Mouse (Mus musculus) liver, embryonic 11.5 days (tissue): ENCODE measurements around the gene Trpc3. TPM values are rescaled to one million over a fixed set of nuclear protein-coding genes. Genes with fewer than 3 reads are reported as not detected.
A peak's percentile ranks its signal among the peaks of the same experiment; 100 is the strongest.

Experiments used
- ATAC-seq: fragments of 200-750 bp; cut with Nextera tagmentation; replicated peaks from 2 replicates; pipeline ENCODE4 v1.8.0; 2017; ENCODE audit warnings: moderate number of reproducible peaks, mild to moderate bottlenecking, moderate TSS enrichment, moderate library complexity; ENCODE audit not compliant: low FRiP score
- DNase-seq: peaks from one replicate; pipeline ENCODE4 v3.0.0-alpha.2; 2017; ENCODE audit warnings: low spot score
- H3K27ac ChIP-seq: fragments of 300-500 bp; sonication (generic); 2 replicates; pipeline ENCODE4 v1.5.1; 2014; ENCODE audit warnings: mild to moderate bottlenecking, low read depth, low read length, control low read depth
- H3K27me3 ChIP-seq: fragments of 300-500 bp; sonication (generic); replicated peaks from 2 replicates; pipeline ENCODE4 v1.6.1; 2014; ENCODE audit warnings: low read length, mixed read lengths; ENCODE audit not compliant: control insufficient read depth, insufficient read depth
- H3K36me3 ChIP-seq: fragments of 300-500 bp; sonication (generic); 2 replicates; pipeline ENCODE4 v1.6.1; 2014; ENCODE audit warnings: mild to moderate bottlenecking, low read length, moderate library complexity, mixed read lengths; ENCODE audit not compliant: control insufficient read depth, insufficient read depth
- H3K4me1 ChIP-seq: fragments of 300-500 bp; sonication (generic); replicated peaks from 2 replicates; pipeline ENCODE4 v1.6.1; 2014; ENCODE audit warnings: low read length, mixed read lengths; ENCODE audit not compliant: control insufficient read depth, insufficient read depth
- H3K4me2 ChIP-seq: fragments of 300-500 bp; sonication (generic); 2 replicates; pipeline ENCODE4 v1.6.1; 2014; ENCODE audit warnings: mild to moderate bottlenecking, control low read depth, moderate library complexity
- H3K4me3 ChIP-seq: fragments of 300-500 bp; sonication (generic); 2 replicates; pipeline ENCODE4 v1.5.1; 2014; ENCODE audit warnings: low read depth, low read length, control low read depth
- H3K9ac ChIP-seq: fragments of 300-500 bp; sonication (generic); 2 replicates; pipeline ENCODE4 v1.6.1; 2014; ENCODE audit warnings: low read depth, low read length, control low read depth
- H3K9me3 ChIP-seq: fragments of 300-500 bp; sonication (generic); 2 replicates; pipeline ENCODE4 v1.6.1; 2016; ENCODE audit warnings: low read length, inconsistent platforms, mixed read lengths; ENCODE audit not compliant: control insufficient read depth
- WGBS: fragments of 180-500 bp; shearing (Covaris S2); extraction: QIAGEN DNeasy Blood & Tissue Kit; methylation state at CpG from one replicate; pipeline ENCODE4 v1.1.7; 2014; 5-methylcytosine and 5-hydroxymethylcytosine counted together
- polyA plus RNA-seq: library from polyadenylated mRNA; unstranded; fragments of >200 nt; fragmentation: Nextera tagmentation; extraction: Ambion mirVana; gene quantifications from 2 replicates; pipeline ENCODE4 v1.2.1, GENCODE M21; 2014

The Trpc3 gene
- polyA plus RNA-seq, result 1.1 and 1.4 TPM in 2 replicates

DNA sequence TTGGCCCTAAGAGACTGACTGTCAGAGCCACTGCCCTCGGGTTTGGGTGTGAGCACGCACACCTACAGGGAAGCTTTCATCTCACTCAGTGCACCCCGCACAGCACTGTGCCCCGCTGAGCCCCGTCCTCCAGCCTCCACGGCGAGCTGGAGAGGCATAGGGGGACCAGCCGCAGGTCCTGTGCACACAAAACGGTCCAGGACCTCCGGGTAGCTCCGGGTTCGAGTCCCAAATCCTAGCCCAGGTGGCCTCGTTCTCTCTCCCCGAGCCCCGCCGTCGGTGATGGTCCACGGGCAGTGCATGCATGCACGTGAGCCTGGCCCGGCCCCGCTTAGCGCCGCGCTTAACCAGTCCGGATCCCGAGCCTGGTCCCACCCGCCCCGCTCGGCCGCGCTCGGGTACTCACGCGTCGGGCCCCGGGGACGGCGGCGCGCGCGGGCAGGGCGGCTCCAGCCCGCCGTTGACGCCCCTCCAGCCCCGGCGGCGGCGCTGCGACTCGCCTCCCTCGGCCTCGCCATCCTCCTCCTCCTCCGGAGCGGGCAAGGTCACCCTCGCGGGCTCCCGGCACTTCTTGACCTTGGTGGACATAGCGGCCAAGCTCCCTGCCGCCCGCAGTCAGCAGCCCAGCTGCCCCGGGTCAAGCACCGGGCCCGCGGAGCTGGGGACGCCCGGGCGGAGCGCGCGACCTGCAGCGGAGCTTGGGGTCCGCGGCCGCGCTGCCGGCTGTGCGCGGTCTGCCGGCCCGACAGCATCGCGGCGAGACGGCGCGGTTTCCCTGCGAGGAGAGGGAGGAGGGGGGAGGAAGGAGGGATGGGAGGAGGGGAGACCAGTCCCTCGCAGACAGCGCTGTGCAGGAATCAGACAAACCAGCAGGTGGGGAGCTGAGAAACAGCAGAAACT lies at the start of gene Trpc3:
Gene Trpc3, minus strand, starts transcription at position 776 of the 900 bp plus-strand sequence.
- ATAC-seq, result peak; percentile 43; the same call in 1 of the 2 replicates
- Histone ChIP-seq H3K9me3 (no peaks in the 10 kb centered on the region), H3K27ac (no peak within 1 kb of the TSS), H3K9ac (0 out of 2 replicates have a peak within 1 kb of the TSS, but pooled peaks have one; percentile 31), H3K4me1 (no peaks in the 10 kb centered on the region), H3K27me3 (peaks cover 29% of the 10 kb centered on the region), H3K4me2 (peak within 1 kb of the TSS; percentile 74), H3K4me3 (peak within 1 kb of the TSS; percentile 56), H3K36me3 (no peaks in the 10 kb centered on the region)
- peak; percentile 49 for DNase-seq
- WGBS, result under 1% methylated on average over 88 of the region's 91 CpGs

DNA sequence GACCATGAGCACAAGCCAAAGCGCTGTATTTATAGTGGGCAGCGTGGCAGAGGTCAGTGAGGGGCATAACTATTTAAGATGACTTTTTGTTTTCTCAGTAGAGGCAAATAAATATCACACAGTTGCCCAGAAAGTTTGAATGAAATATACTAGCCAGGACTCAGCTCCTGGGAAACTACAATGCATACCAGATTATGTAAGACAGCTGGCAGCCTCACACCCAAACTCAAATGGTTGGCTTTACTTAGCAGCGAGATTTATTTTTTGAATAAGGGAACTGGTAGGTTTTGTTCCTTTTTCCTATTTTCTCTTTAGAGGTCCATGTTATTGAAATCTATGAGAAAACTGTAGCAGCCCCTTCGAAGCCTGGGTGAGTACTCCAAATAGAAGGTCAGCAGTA lies 48.1 kb upstream of the Trpc3 start:
- H3K4me2 ChIP-seq, result no peak overlapping the region
- ATAC-seq, result no peak

GRCm38 (mm10) chr3:36733075-36733474 lies 43.1 kb upstream of the Trpc3 start:
- DNase-seq (no peak), ATAC-seq (no peak)
- WGBS, result 85% methylated on average over 4 of the region's 4 CpGs
- Histone ChIP-seq H3K4me1 (no peaks in the 10 kb centered on the region), H3K4me3 (no peak overlapping the region), H3K36me3 (no peaks in the 10 kb centered on the region), H3K4me2 (no peak overlapping the region), H3K9me3 (no peaks in the 10 kb centered on the region), H3K27me3 (no peaks in the 10 kb centered on the region), H3K27ac (no peak overlapping the region), H3K9ac (no peak overlapping the region)

More for the DNA sequence above, 48.1 kb upstream of the Trpc3 start:
- Histone ChIP-seq H3K27me3 (no peaks in the 10 kb centered on the region), H3K4me1 (no peaks in the 10 kb centered on the region), H3K36me3 (no peaks in the 10 kb centered on the region), H3K9ac (no peak overlapping the region), H3K27ac (no peak overlapping the region), H3K4me3 (no peak overlapping the region), H3K9me3 (no peaks in the 10 kb centered on the region)
- WGBS, result 62% methylated on average over 4 of the region's 4 CpGs
- no peak for DNase-seq

DNA sequence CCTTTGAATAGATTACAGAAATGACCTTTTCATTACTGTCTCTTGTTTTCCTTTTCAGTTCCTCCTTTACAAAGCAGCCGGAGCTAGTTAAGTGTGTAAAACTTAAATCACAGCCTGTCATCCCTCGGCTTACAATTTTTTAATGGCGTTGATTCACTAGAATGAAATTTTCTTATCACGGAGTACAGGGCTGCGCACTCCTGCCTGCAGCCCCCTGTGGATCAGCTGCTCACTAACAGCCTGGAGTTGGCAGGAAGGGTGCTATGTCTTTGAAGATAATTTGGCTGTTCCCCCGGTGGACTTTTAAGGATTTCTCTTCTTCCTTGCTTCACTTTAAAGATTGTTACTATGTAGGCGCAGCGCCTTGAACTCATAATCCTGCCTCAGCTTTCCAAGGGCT lies 36.6 kb upstream of the Trpc3 start:
- ATAC-seq (no peak), DNase-seq (no peak)
- Histone ChIP-seq H3K27me3 (no peaks in the 10 kb centered on the region), H3K4me2 (no peak overlapping the region), H3K9ac (no peak overlapping the region), H3K4me3 (no peak overlapping the region), H3K27ac (no peak overlapping the region), H3K4me1 (no peaks in the 10 kb centered on the region), H3K36me3 (no peaks in the 10 kb centered on the region), H3K9me3 (no peaks in the 10 kb centered on the region)
- WGBS, result 70% methylated on average over 8 of the region's 8 CpGs

DNA sequence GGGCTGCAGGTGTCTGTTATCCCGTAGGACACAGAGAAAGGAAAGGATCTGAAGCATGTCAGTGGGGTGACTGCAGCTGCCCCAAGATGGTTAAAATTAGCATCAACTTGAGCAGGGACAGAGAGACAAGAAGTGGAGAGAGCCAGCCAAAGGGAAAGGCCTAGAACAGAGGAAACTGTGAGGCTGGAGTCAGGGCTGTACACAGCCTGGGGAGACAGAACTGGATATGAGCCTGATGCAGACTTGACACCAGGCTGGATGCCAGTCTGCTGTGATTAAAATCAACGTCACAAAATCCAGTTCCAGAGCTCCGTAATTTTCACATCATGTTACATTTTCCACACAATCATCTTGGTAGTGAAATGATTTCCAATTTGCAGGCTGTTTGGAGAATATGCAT lies 31.9 kb upstream of the Trpc3 start:
- no peak for DNase-seq
- H3K36me3 ChIP-seq, result no peaks in the 10 kb centered on the region
- H3K27ac ChIP-seq, result no peak overlapping the region
- no peaks in the 10 kb centered on the region for H3K4me1 ChIP-seq
- H3K9ac ChIP-seq, result no peak overlapping the region
- no peaks in the 10 kb centered on the region for H3K9me3 ChIP-seq
- H3K4me3 ChIP-seq, result no peak overlapping the region
- WGBS, result 70% methylated on average over 3 of the region's 3 CpGs
- no peaks in the 10 kb centered on the region for H3K27me3 ChIP-seq
- no peak for ATAC-seq
- H3K4me2 ChIP-seq, result no peak overlapping the region

- 78% methylated on average over 3 of the region's 3 CpGs for WGBS
Observed at GRCm38 (mm10) chr3:36709521-36709920, 19.6 kb upstream of the Trpc3 start.

GRCm38 (mm10) chr3:36690292-36690650 lies 304 bp upstream of the Trpc3 start:
- no peaks in the 10 kb centered on the region for H3K4me1 ChIP-seq
- no peak for DNase-seq
- no peaks in the 10 kb centered on the region for H3K36me3 ChIP-seq
- H3K27me3 ChIP-seq, result peaks cover 29% of the 10 kb centered on the region
- H3K27ac ChIP-seq, result no peak overlapping the region
- 11% methylated on average over 7 of the region's 7 CpGs for WGBS
- H3K9ac ChIP-seq, result no peak overlapping the region
- no peak for ATAC-seq
- peak overlapping the region; percentile 74 for H3K4me2 ChIP-seq
- peak overlapping the region; percentile 56 for H3K4me3 ChIP-seq
- no peaks in the 10 kb centered on the region for H3K9me3 ChIP-seq

More at GRCm38 (mm10) chr3:36709521-36709920, 19.6 kb upstream of the Trpc3 start:
- Histone ChIP-seq H3K27ac (no peak overlapping the region), H3K9me3 (no peaks in the 10 kb centered on the region), H3K9ac (no peak overlapping the region), H3K27me3 (no peaks in the 10 kb centered on the region), H3K36me3 (no peaks in the 10 kb centered on the region), H3K4me3 (no peak overlapping the region), H3K4me2 (no peak overlapping the region), H3K4me1 (no peaks in the 10 kb centered on the region)
- ATAC-seq (no peak), DNase-seq (no peak)

DNA sequence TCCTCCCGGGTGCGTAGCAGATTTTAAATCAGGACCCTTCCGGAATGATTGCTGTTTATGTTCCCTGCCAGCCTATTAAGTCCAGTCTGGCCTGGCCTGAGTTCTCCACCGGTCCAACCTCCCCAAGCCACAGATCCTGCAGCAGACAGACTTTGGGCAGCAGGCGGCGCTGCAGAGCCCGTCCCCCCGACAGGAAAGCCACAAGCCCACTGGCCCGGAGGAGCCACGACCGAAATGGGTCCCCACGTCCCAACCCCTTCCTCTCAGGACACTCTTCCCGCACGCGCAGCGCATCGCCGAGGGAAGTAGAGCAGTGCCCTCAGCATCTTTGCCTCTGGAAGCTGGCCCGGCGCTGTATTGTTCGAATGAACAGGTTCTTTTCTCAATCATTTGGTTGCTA lies 1.1 kb downstream of the Trpc3 start:
- no peaks in the 10 kb centered on the region for H3K9me3 ChIP-seq
- no peaks in the 10 kb centered on the region for H3K36me3 ChIP-seq
- peaks cover 29% of the 10 kb centered on the region for H3K27me3 ChIP-seq
- no peak overlapping the region for H3K27ac ChIP-seq
- ATAC-seq (0 out of 2 replicates have a peak, but pooled peaks have one; percentile 54), DNase-seq (peak; percentile 76)
- H3K4me3 ChIP-seq, result peak overlapping the region; percentile 56
- H3K9ac ChIP-seq, result no peak overlapping the region
- peak overlapping the region; percentile 74 for H3K4me2 ChIP-seq
- 3% methylated on average over 21 of the region's 21 CpGs for WGBS
- H3K4me1 ChIP-seq, result no peaks in the 10 kb centered on the region

GRCm38 (mm10) chr3:36675822-36676221 lies 14.1 kb downstream of the Trpc3 start:
- no peak overlapping the region for H3K4me2 ChIP-seq
- H3K27ac ChIP-seq, result no peak overlapping the region
- H3K4me3 ChIP-seq, result no peak overlapping the region
- WGBS, result 82% methylated on average over 1 of the region's 1 CpGs
- DNase-seq (no peak), ATAC-seq (no peak)
- no peaks in the 10 kb centered on the region for H3K9me3 ChIP-seq
- no peaks in the 10 kb centered on the region for H3K4me1 ChIP-seq
- no peaks in the 10 kb centered on the region for H3K36me3 ChIP-seq
- H3K27me3 ChIP-seq, result no peaks in the 10 kb centered on the region
- H3K9ac ChIP-seq, result no peak overlapping the region
